10 mouse cellular contexts compared by ENCODE assay signal in the genomic region with DNA sequence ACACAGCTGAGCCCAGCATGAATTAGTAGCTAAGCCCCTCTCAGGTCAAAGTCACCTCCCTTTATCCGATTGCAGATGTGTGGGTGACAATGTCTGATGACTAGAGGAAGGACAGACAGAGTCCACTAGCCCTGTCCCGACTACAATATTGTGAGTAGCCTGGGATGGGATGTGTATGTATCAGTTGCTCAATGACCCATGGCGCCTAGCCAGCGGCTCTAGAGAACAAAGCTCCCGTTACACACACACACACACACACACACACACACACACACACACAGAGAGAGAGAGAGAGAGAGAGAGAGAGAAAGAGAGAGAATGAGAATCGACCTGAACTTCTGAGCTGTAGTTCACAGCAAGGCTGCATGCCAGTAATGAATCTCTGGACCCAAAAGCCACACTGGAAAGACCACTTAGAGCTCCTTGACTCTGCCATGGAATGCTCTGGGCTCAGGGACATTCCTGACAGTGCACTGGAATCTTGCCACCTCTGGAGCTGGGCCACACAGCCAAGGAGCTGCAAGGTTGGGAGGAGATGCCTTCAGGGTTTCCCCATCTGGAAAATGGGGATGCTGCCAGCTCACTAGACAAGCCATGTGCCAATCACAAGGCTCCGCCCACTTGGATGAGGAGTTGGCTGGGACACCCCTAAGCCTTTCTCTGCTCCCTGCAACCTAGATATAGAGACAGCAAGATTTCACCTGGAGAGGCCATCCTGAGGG. TPM values are rescaled to one million over a fixed set of nuclear protein-coding genes. Genes with fewer than 3 reads are reported as not detected.
DNase-seq lines count a peak whose midpoint lies in the region; ATAC-seq and TF ChIP-seq lines count a peak whose summit lies in the region.
"Had no signal": no experiment of that assay in that cellular context is flagged by ENCODE, and none has a peak within 500 bp of the region (broad histone marks: within the 10 kb centered on the region; RNA-seq: fewer than 3 reads in every experiment).

No protein-coding gene starts in this region.

- DNase-seq in forebrain, embryonic 14.5 days (ENCODE audit: low spot score): peak; percentile 55
- no peak for DNase-seq in ES-E14 (ENCODE audit: low read depth, low spot score)
- no peak for DNase-seq in embryonic facial prominence, embryonic 10.5 days (ENCODE audit: low spot score)
- peak; percentile 28 to 45 for DNase-seq in kidney, postnatal 4 days
- no peak for DNase-seq in left cerebral cortex, postnatal 36 days (ENCODE audit: low spot score in 2 of 2)
- no peak for DNase-seq in hindbrain, postnatal 0 days (ENCODE audit: low spot score)

- peaks cover 35% of the 10 kb centered on the region for H3K4me1 ChIP-seq in forebrain, embryonic 14.5 days (ENCODE audit: control insufficient read depth, insufficient read depth, low read length)
- peaks cover 34% of the 10 kb centered on the region for H3K4me1 ChIP-seq in forebrain, embryonic 16.5 days (replicated peaks; ENCODE audit: control insufficient read depth, insufficient read depth, low read length)
- H3K4me1 ChIP-seq in ES-E14 (ENCODE audit: control insufficient read depth in 2 of 2, insufficient read depth in 2 of 2, low read length in 2 of 2, poor library complexity in 1 of 2): peaks cover 5 to 23% of the 10 kb centered on the region in 2 experiments
- peaks cover 54% of the 10 kb centered on the region for H3K4me1 ChIP-seq in embryonic facial prominence, embryonic 10.5 days
- H3K4me1 ChIP-seq in hindbrain, postnatal 0 days (ENCODE audit: insufficient read depth, low read length): peaks cover 21% of the 10 kb centered on the region

- 65% methylated on average over 7 of the region's 7 CpGs for WGBS in forebrain, embryonic 14.5 days
- 72% methylated on average over 7 of the region's 7 CpGs for WGBS in forebrain, embryonic 16.5 days
- WGBS in embryonic facial prominence, embryonic 10.5 days: 64% methylated on average over 7 of the region's 7 CpGs
- 50% methylated on average over 7 of the region's 7 CpGs for WGBS in hindbrain, postnatal 0 days

- no peak overlapping the region for H3K4me2 ChIP-seq in forebrain, embryonic 14.5 days (ENCODE audit: low read length)
- H3K4me2 ChIP-seq in forebrain, embryonic 16.5 days (ENCODE audit: low read length): no peak overlapping the region
- no peak overlapping the region for H3K4me2 ChIP-seq in hindbrain, postnatal 0 days (ENCODE audit: low read depth, low read length)
- H3K4me2 ChIP-seq: hindbrain, embryonic 14.5 days; liver, embryonic 15.5 days had no signal

- intact Hi-C loops in left cerebral cortex, postnatal 36 days (cut with DNase I): loop anchor here (5.0 to 10.0 kb wide), 3 partner anchors 89 to 144 kb away; no protein-coding TSS in a partner anchor

- no peaks in the 10 kb centered on the region for H3K36me3 ChIP-seq in forebrain, embryonic 14.5 days (ENCODE audit: control insufficient read depth, insufficient read depth, low read length)
- H3K36me3 ChIP-seq in forebrain, embryonic 16.5 days (ENCODE audit: control insufficient read depth, insufficient read depth): no peaks in the 10 kb centered on the region; the same call in 1 of the 2 replicates
- H3K36me3 ChIP-seq in ES-E14 (ENCODE audit: control insufficient read depth, insufficient read depth, low read length, poor library complexity, severe bottlenecking): peaks cover 44% of the 10 kb centered on the region
- H3K36me3 ChIP-seq in embryonic facial prominence, embryonic 10.5 days (replicated peaks): peaks cover 29% of the 10 kb centered on the region
- H3K36me3 ChIP-seq in hindbrain, postnatal 0 days (ENCODE audit: insufficient read depth, low read length): peaks cover 15% of the 10 kb centered on the region; the same call in 1 of the 2 replicates
- H3K36me3 ChIP-seq: liver, embryonic 15.5 days had no signal

- in situ Hi-C loops in ES-E14 (cut with MboI; ENCODE audit: low sequenced_read_pairs in 2 of 2, unreplicated experiment in 2 of 2): loop anchor here in 1 of 2 experiments (10.0 kb wide), 1 partner anchor 914 kb away; a partner anchor contains a TSS

- no peak for TF ChIP-seq CTCF in hindbrain, postnatal 0 days (IDR thresholded peaks at IDR 0.05; ENCODE audit: low read depth)

- H3K4me3 ChIP-seq in forebrain, embryonic 14.5 days (ENCODE audit: low read depth, low read length): no peak overlapping the region
- no peak overlapping the region for H3K4me3 ChIP-seq in forebrain, embryonic 16.5 days (replicated peaks; ENCODE audit: low read length)
- no peak overlapping the region for H3K4me3 ChIP-seq in ES-E14 (ENCODE audit: insufficient read depth in 1 of 2, low read depth in 1 of 2, low read length in 2 of 2, poor library complexity in 1 of 2, severe bottlenecking in 1 of 2)
- H3K4me3 ChIP-seq in embryonic facial prominence, embryonic 10.5 days: peak overlapping the region; percentile 80; the same call in 1 of the 2 replicates
- H3K4me3 ChIP-seq in hindbrain, postnatal 0 days (ENCODE audit: low read length): no peak overlapping the region
- H3K4me3 ChIP-seq: liver, embryonic 15.5 days had no signal

- peaks cover 20% of the 10 kb centered on the region for H3K27me3 ChIP-seq in forebrain, embryonic 14.5 days (replicated peaks; ENCODE audit: control insufficient read depth, insufficient read depth, low read length)
- H3K27me3 ChIP-seq in forebrain, embryonic 16.5 days (replicated peaks; ENCODE audit: control insufficient read depth, insufficient read depth, low read length): peaks cover 23% of the 10 kb centered on the region
- peaks cover 76% of the 10 kb centered on the region for H3K27me3 ChIP-seq in embryonic facial prominence, embryonic 10.5 days (replicated peaks; ENCODE audit: low read depth, poor library complexity, severe bottlenecking)
- H3K27me3 ChIP-seq in hindbrain, postnatal 0 days (ENCODE audit: insufficient read depth, low read length): peaks cover 4% of the 10 kb centered on the region; the same call in 1 of the 2 replicates

- ATAC-seq in forebrain, embryonic 14.5 days: no peak
- no peak for ATAC-seq in forebrain, embryonic 16.5 days
- ATAC-seq in frontal cortex, adult (ENCODE audit: low TSS enrichment): no peak
- no peak for ATAC-seq in hindbrain, postnatal 0 days

- no peak overlapping the region for H3K9ac ChIP-seq in forebrain, embryonic 14.5 days (ENCODE audit: low read length)
- H3K9ac ChIP-seq in forebrain, embryonic 16.5 days (replicated peaks; ENCODE audit: low read depth, low read length): no peak overlapping the region
- no peak overlapping the region for H3K9ac ChIP-seq in ES-E14 (ENCODE audit: insufficient read depth, low read depth, low read length, poor library complexity, severe bottlenecking)
- no peak overlapping the region for H3K9ac ChIP-seq in hindbrain, postnatal 0 days (replicated peaks; ENCODE audit: low read length)
- H3K9ac ChIP-seq: hindbrain, embryonic 14.5 days; liver, embryonic 15.5 days had no signal

- no peaks in the 10 kb centered on the region for H3K9me3 ChIP-seq in forebrain, embryonic 14.5 days (replicated peaks; ENCODE audit: control insufficient read depth, low read length)
- H3K9me3 ChIP-seq in forebrain, embryonic 16.5 days (ENCODE audit: control insufficient read depth, low read length): no peaks in the 10 kb centered on the region
- no peaks in the 10 kb centered on the region for H3K9me3 ChIP-seq in ES-E14 (ENCODE audit: control insufficient read depth, insufficient read depth, low read depth, low read length)
- no peaks in the 10 kb centered on the region for H3K9me3 ChIP-seq in embryonic facial prominence, embryonic 10.5 days
- H3K9me3 ChIP-seq in hindbrain, postnatal 0 days (ENCODE audit: low read length): no peaks in the 10 kb centered on the region
- H3K9me3 ChIP-seq: liver, embryonic 15.5 days had no signal

- no peak overlapping the region for H3K27ac ChIP-seq in forebrain, embryonic 14.5 days (ENCODE audit: low read depth, low read length)
- H3K27ac ChIP-seq in forebrain, embryonic 16.5 days (ENCODE audit: low read length): no peak overlapping the region
- peak overlapping the region; percentile 32; the same call in 1 of the 2 replicates for H3K27ac ChIP-seq in ES-E14 (ENCODE audit: insufficient read depth, low read depth, low read length, poor library complexity, severe bottlenecking)
- H3K27ac ChIP-seq in embryonic facial prominence, embryonic 10.5 days (replicated peaks): no peak overlapping the region
- H3K27ac ChIP-seq in hindbrain, postnatal 0 days: no peak overlapping the region
- H3K27ac ChIP-seq: hindbrain, embryonic 14.5 days; liver, embryonic 15.5 days had no signal

TF ChIP-seq in ES-E14, 5 proteins besides CTCF, POLR2A, EP300 and RAD21:
- no peak for TF ChIP-seq HCFC1 (IDR thresholded peaks at IDR 0.05; ENCODE audit: borderline replicate concordance, insufficient read depth, low read length)
- TF ChIP-seq CHD2 (IDR thresholded peaks at IDR 0.05; ENCODE audit: low read depth, low read length): no peak
- TF ChIP-seq MAFK (IDR thresholded peaks at IDR 0.05; ENCODE audit: insufficient read depth, low read depth, low read length): no peak
- no peak for TF ChIP-seq ZNF384 (IDR thresholded peaks at IDR 0.05; ENCODE audit: low read depth, low read length)
- no peak for TF ChIP-seq ZC3H11A (IDR thresholded peaks at IDR 0.05; ENCODE audit: borderline replicate concordance, low read depth, low read length)

RNA-seq across cellular contexts. Expression of a gene that starts 6.3 kb away (rescaled TPM):
- 14.5 and 15.6 TPM in 2 replicates for polyA plus RNA-seq in forebrain, embryonic 14.5 days (2014; fragmentation: Nextera tagmentation; extraction: Ambion mirVana)
- 15.5 and 19.1 TPM in 2 replicates for polyA plus RNA-seq in forebrain, embryonic 16.5 days (2015; fragmentation: Nextera tagmentation; extraction: Ambion mirVana)
- total RNA-seq in ES-E14 (2012; rRNA removed): 81.5 and 84.9 TPM in 2 replicates
- 30.8 and 33.5 TPM in 2 replicates for polyA plus RNA-seq in embryonic facial prominence, embryonic 10.5 days (2016; fragmentation: Nextera tagmentation; extraction: Ambion mirVana)
- 10 to 100 TPM; 49.1 to 58.9 TPM for total RNA-seq in left cerebral cortex, postnatal 36 days (2021)
- total RNA-seq in hindbrain, postnatal 0 days (2014; rRNA removed): 49.0 and 54.4 TPM in 2 replicates
- 41.9 and 47.5 TPM in 2 replicates for polyA plus RNA-seq in hindbrain, postnatal 0 days (2015; fragmentation: Nextera tagmentation; extraction: Ambion mirVana)

Comparison
In these comparisons a context has a peak if more than half of its experiments do, and no peak if none do; other contexts are left out.
1. DNase-seq: peak in forebrain, embryonic 14.5 days (single experiment) and kidney, postnatal 4 days (2 of 2); none in ES-E14 (single experiment), embryonic facial prominence, embryonic 10.5 days (single experiment), left cerebral cortex, postnatal 36 days (0 of 2) and hindbrain, postnatal 0 days (single experiment).